ENCODE assay signal across 17 mouse cellular contexts in the genomic region with DNA sequence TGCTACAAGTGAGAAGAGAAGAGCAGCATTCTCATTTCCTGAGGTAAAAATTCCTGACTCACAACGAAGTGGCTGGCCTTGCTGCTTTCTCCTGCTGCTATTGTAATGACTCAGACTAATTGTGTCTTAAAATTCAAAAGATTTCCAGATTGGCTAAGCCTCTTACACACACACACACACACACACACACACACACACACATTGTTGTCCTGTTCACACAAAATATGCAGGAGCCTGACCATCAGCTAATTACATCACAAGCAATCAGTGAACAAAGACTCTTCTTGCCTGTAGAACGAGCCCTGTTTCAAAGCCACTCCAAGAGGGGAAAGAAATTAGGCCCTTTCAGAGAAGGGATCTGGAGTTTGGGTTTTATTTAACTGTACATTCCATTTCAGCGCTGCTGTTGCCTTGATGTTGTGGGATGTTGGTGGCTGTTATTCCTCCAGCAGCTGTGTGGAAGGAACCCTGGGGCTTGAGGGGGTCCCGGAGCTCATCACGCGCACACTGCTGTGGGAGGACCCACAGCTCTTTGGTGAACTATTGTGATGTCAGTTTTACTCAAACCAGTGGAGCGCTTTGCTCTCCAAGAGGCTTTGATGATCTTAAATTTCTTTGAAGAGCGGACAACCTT. TPM values are rescaled to one million over a fixed set of nuclear protein-coding genes. Genes with fewer than 3 reads are reported as not detected.
DNase-seq lines count a peak whose midpoint lies in the region; ATAC-seq and TF ChIP-seq lines count a peak whose summit lies in the region.
"Had no signal": no experiment of that assay in that cellular context is flagged by ENCODE, and none has a peak within 500 bp of the region (broad histone marks: within the 10 kb centered on the region; RNA-seq: fewer than 3 reads in every experiment).

No protein-coding gene starts in this region.

- H3K9ac ChIP-seq in midbrain, embryonic 13.5 days (replicated peaks): no peak overlapping the region
- H3K9ac ChIP-seq: liver, embryonic 13.5 days had no signal

- peak; percentile 8 for DNase-seq in adrenal gland, postnatal 14 days
- no peak for DNase-seq in adrenal gland, postnatal 25 days
- DNase-seq in Muller cell, postnatal 12 days (ENCODE audit: inconsistent ontology term): peak; percentile 93
- no peak for DNase-seq in frontal cortex, adult 2 months (ENCODE audit: extremely low spot score in 1 of 2, low spot score in 1 of 2)
- DNase-seq in frontal cortex, postnatal 25 days (ENCODE audit: low spot score in 2 of 2): no peak
- no peak for DNase-seq in left cerebral cortex, adult 9 months (ENCODE audit: low spot score in 2 of 2)
- DNase-seq: B cell, adult 2 months; cerebellum, adult 9-10 months; gastrocnemius, postnatal 10 days; liver, embryonic 13.5 days; lung, postnatal 36 days had no signal

- peak overlapping the region; percentile 70 for H3K27ac ChIP-seq in embryonic fibroblast, embryonic 13.5 days (ENCODE audit: insufficient read depth, low read length)
- no peak overlapping the region for H3K27ac ChIP-seq in midbrain, embryonic 13.5 days
- H3K27ac ChIP-seq: heart, embryonic 13.5 days; hindbrain, postnatal 0 days; liver, embryonic 13.5 days had no signal

- no peak overlapping the region for H3K4me3 ChIP-seq in embryonic fibroblast, embryonic 13.5 days (ENCODE audit: insufficient read depth, low read length)
- no peak overlapping the region for H3K4me3 ChIP-seq in midbrain, embryonic 13.5 days (replicated peaks)
- H3K4me3 ChIP-seq: heart, embryonic 13.5 days; liver, embryonic 13.5 days had no signal

- peaks cover 13% of the 10 kb centered on the region for H3K4me1 ChIP-seq in embryonic fibroblast, embryonic 13.5 days (ENCODE audit: control insufficient read depth, insufficient read depth, low read length)
- H3K4me1 ChIP-seq in midbrain, embryonic 13.5 days (replicated peaks): peaks cover 22% of the 10 kb centered on the region
- H3K4me1 ChIP-seq: liver, embryonic 13.5 days had no signal

- H3K4me2 ChIP-seq in midbrain, embryonic 13.5 days (replicated peaks): 0 out of 2 replicates have a peak overlapping the region, but pooled peaks have one; percentile 2
- H3K4me2 ChIP-seq: liver, embryonic 13.5 days had no signal

- H3K36me3 ChIP-seq in midbrain, embryonic 13.5 days: no peaks in the 10 kb centered on the region
- H3K36me3 ChIP-seq: heart, embryonic 13.5 days; liver, embryonic 13.5 days had no signal

- WGBS in midbrain, embryonic 13.5 days: 10% methylated on average over 8 of the region's 8 CpGs

- ATAC-seq in midbrain, embryonic 13.5 days: peak; percentile 45; the same call in 1 of the 2 replicates
- ATAC-seq: hindbrain, postnatal 0 days had no signal

- TF ChIP-seq CTCF in embryonic fibroblast, embryonic 13.5 days (IDR thresholded peaks at IDR 0.05; ENCODE audit: borderline replicate concordance, insufficient read depth, low read length): no peak

- H3K9me3 ChIP-seq in midbrain, embryonic 13.5 days: no peaks in the 10 kb centered on the region
- H3K9me3 ChIP-seq: heart, embryonic 13.5 days; liver, embryonic 13.5 days had no signal

- H3K27me3 ChIP-seq in midbrain, embryonic 13.5 days: peaks cover 43% of the 10 kb centered on the region
- H3K27me3 ChIP-seq: heart, embryonic 13.5 days; liver, embryonic 13.5 days had no signal

- no peak for TF ChIP-seq POLR2A in embryonic fibroblast, embryonic 13.5 days (IDR thresholded peaks at IDR 0.05; ENCODE audit: low read depth, low read length)

RNA-seq across cellular contexts. Expression of a gene that starts 40.8 kb away (rescaled TPM):
- not detected in 2 replicates for total RNA-seq in adrenal gland, postnatal 14 days (2021)
- total RNA-seq in adrenal gland, postnatal 25 days (2021): not detected in 2 replicates
- polyA plus RNA-seq in embryonic fibroblast, embryonic 13.5 days (2011; ENCODE audit: insufficient read length, low read depth, missing spikeins): 0.16 TPM in 1 of 2 replicates, not detected in the other
- 0.08 and 0.19 TPM in 2 replicates for polyA plus RNA-seq in midbrain, embryonic 13.5 days (2015; fragmentation: Nextera tagmentation; extraction: Ambion mirVana)
- polyA plus RNA-seq in frontal cortex, adult 2 months (2012; rRNA removed): not detected in 2 replicates
- total RNA-seq: gastrocnemius, postnatal 10 days; hindbrain, postnatal 0 days had no signal
- polyA plus RNA-seq: hindbrain, postnatal 0 days; kidney, embryonic 16.5 days; liver, embryonic 13.5 days; thymus, postnatal 0 days had no signal

Comparison
In these comparisons a context has a peak if more than half of its experiments do, and no peak if none do; other contexts are left out.
1. DNase-seq: peak in adrenal gland, postnatal 14 days (single experiment) and Muller cell, postnatal 12 days (single experiment); none in adrenal gland, postnatal 25 days (single experiment), frontal cortex, adult 2 months (0 of 2), frontal cortex, postnatal 25 days (0 of 2) and left cerebral cortex, adult 9 months (0 of 2).